11 mouse cellular contexts compared by ENCODE assay signal in genomic region chr5:113271207-113271811, GRCm38 (mm10). TPM values are rescaled to one million over a fixed set of nuclear protein-coding genes. Genes with fewer than 3 reads are reported as not detected.
DNase-seq lines count a peak whose midpoint lies in the region; ATAC-seq lines count a peak whose summit lies in the region.
"Had no signal": no experiment of that assay in that cellular context is flagged by ENCODE, and none has a peak within 500 bp of the region (broad histone marks: within the 10 kb centered on the region; RNA-seq: fewer than 3 reads in every experiment).

No protein-coding gene starts in this region.

- peaks cover 63% of the 10 kb centered on the region for H3K36me3 ChIP-seq in hindbrain, embryonic 13.5 days
- peaks cover 39% of the 10 kb centered on the region for H3K36me3 ChIP-seq in hindbrain, embryonic 12.5 days
- peaks cover 19% of the 10 kb centered on the region for H3K36me3 ChIP-seq in hindbrain, embryonic 16.5 days (ENCODE audit: control insufficient read depth, insufficient read depth, low read length)
- H3K36me3 ChIP-seq in kidney, embryonic 15.5 days: no peaks in the 10 kb centered on the region

- no peak overlapping the region for H3K4me2 ChIP-seq in hindbrain, embryonic 13.5 days
- no peak overlapping the region for H3K4me2 ChIP-seq in hindbrain, embryonic 12.5 days (replicated peaks)
- no peak overlapping the region for H3K4me2 ChIP-seq in hindbrain, embryonic 16.5 days (ENCODE audit: low read length)
- no peak overlapping the region for H3K4me2 ChIP-seq in kidney, embryonic 15.5 days

- no peak for ATAC-seq in hindbrain, embryonic 13.5 days (ENCODE audit: low FRiP score)
- ATAC-seq in hindbrain, embryonic 12.5 days (ENCODE audit: low FRiP score): no peak
- ATAC-seq in hindbrain, embryonic 16.5 days: 0 out of 2 replicates have a peak, but pooled peaks have one; percentile 19
- ATAC-seq in kidney, embryonic 15.5 days (replicated peaks; ENCODE audit: low FRiP score): no peak

- no peak overlapping the region for H3K4me3 ChIP-seq in hindbrain, embryonic 13.5 days
- H3K4me3 ChIP-seq in hindbrain, embryonic 12.5 days: no peak overlapping the region
- peak overlapping the region; percentile 32; the same call in 1 of the 2 replicates for H3K4me3 ChIP-seq in brown adipose tissue, adult 24 weeks (ENCODE audit: insufficient read depth, low read depth, low read length)
- H3K4me3 ChIP-seq in hindbrain, embryonic 16.5 days (ENCODE audit: low read length): no peak overlapping the region
- no peak overlapping the region for H3K4me3 ChIP-seq in kidney, embryonic 15.5 days (replicated peaks)

- 0 out of 2 replicates have a peak overlapping the region, but pooled peaks have one; percentile 19 for H3K27ac ChIP-seq in hindbrain, embryonic 13.5 days
- H3K27ac ChIP-seq in hindbrain, embryonic 12.5 days: no peak overlapping the region
- no peak overlapping the region for H3K27ac ChIP-seq in brown adipose tissue, adult 24 weeks (replicated peaks; ENCODE audit: low read depth, low read length)
- 0 out of 2 replicates have a peak overlapping the region, but pooled peaks have one; percentile 5 for H3K27ac ChIP-seq in hindbrain, embryonic 16.5 days (ENCODE audit: low read depth, low read length)
- H3K27ac ChIP-seq in kidney, embryonic 15.5 days: no peak overlapping the region
- H3K27ac ChIP-seq: liver, embryonic 14.5 days had no signal

- H3K9ac ChIP-seq in hindbrain, embryonic 13.5 days: no peak overlapping the region
- no peak overlapping the region for H3K9ac ChIP-seq in hindbrain, embryonic 12.5 days
- no peak overlapping the region for H3K9ac ChIP-seq in hindbrain, embryonic 16.5 days (ENCODE audit: low read depth, low read length)
- no peak overlapping the region for H3K9ac ChIP-seq in kidney, embryonic 15.5 days
- H3K9ac ChIP-seq: liver, embryonic 14.5 days had no signal

- DNase-seq in right cerebral cortex, adult 2 months (ENCODE audit: low spot score in 2 of 2): peak; percentile 70 to 78
- DNase-seq in adrenal gland, postnatal 4 days (ENCODE audit: low spot score in 2 of 2): no peak
- DNase-seq in thymus, postnatal 25 days: no peak

- WGBS in hindbrain, embryonic 13.5 days: 75% methylated on average over 11 of the region's 11 CpGs
- 72% methylated on average over 11 of the region's 11 CpGs for WGBS in hindbrain, embryonic 12.5 days
- 62% methylated on average over 11 of the region's 11 CpGs for WGBS in hindbrain, embryonic 16.5 days
- WGBS in kidney, embryonic 15.5 days: 74% methylated on average over 11 of the region's 11 CpGs

- H3K27me3 ChIP-seq in hindbrain, embryonic 13.5 days: no peaks in the 10 kb centered on the region
- H3K27me3 ChIP-seq in hindbrain, embryonic 12.5 days: no peaks in the 10 kb centered on the region
- H3K27me3 ChIP-seq in hindbrain, embryonic 16.5 days (replicated peaks; ENCODE audit: control insufficient read depth, insufficient read depth, low read length): no peaks in the 10 kb centered on the region
- H3K27me3 ChIP-seq in kidney, embryonic 15.5 days: no peaks in the 10 kb centered on the region

- H3K9me3 ChIP-seq in hindbrain, embryonic 13.5 days: no peaks in the 10 kb centered on the region
- H3K9me3 ChIP-seq in hindbrain, embryonic 12.5 days (replicated peaks): no peaks in the 10 kb centered on the region
- H3K9me3 ChIP-seq in hindbrain, embryonic 16.5 days (ENCODE audit: control insufficient read depth, low read length): no peaks in the 10 kb centered on the region
- H3K9me3 ChIP-seq in kidney, embryonic 15.5 days (replicated peaks): no peaks in the 10 kb centered on the region

- no peaks in the 10 kb centered on the region for H3K4me1 ChIP-seq in hindbrain, embryonic 13.5 days (replicated peaks)
- no peaks in the 10 kb centered on the region for H3K4me1 ChIP-seq in hindbrain, embryonic 12.5 days
- no peaks in the 10 kb centered on the region for H3K4me1 ChIP-seq in brown adipose tissue, adult 24 weeks (ENCODE audit: control insufficient read depth, insufficient read depth, insufficient read length, low read length)
- no peaks in the 10 kb centered on the region for H3K4me1 ChIP-seq in hindbrain, embryonic 16.5 days (ENCODE audit: control insufficient read depth, insufficient read depth, low read depth, low read length)
- peaks cover 9% of the 10 kb centered on the region; the same call in 1 of the 2 replicates for H3K4me1 ChIP-seq in kidney, embryonic 15.5 days

RNA-seq across cellular contexts. Expression of gene Sgsm1, which starts 39.3 kb away (rescaled TPM):
- polyA plus RNA-seq in hindbrain, embryonic 13.5 days (2015; fragmentation: Nextera tagmentation; extraction: Ambion mirVana): 14.2 and 14.5 TPM in 2 replicates
- 11.6 and 14.3 TPM in 2 replicates for polyA plus RNA-seq in hindbrain, embryonic 12.5 days (2016; fragmentation: Nextera tagmentation; extraction: Ambion mirVana)
- 0.33 and 0.59 TPM in 2 replicates for polyA plus RNA-seq in brown adipose tissue, adult 24 weeks (2012; ENCODE audit: insufficient read depth, insufficient read length, missing spikeins)
- 19.4 and 23.0 TPM in 2 replicates for polyA plus RNA-seq in hindbrain, embryonic 16.5 days (2015; fragmentation: Nextera tagmentation; extraction: Ambion mirVana)
- 6.3 and 6.4 TPM in 2 replicates for polyA plus RNA-seq in kidney, embryonic 15.5 days (2015; fragmentation: Nextera tagmentation; extraction: Ambion mirVana)
- 10 to 100 TPM; 23.0 to 24.3 TPM for total RNA-seq in adrenal gland, postnatal 4 days (2021)
- total RNA-seq: neutrophil, adult 5-6 weeks had no signal

RNA-seq across cellular contexts. Expression of gene Tmem211, which starts 44.6 kb away (rescaled TPM):
- not detected in 2 replicates for polyA plus RNA-seq in hindbrain, embryonic 13.5 days (2015; fragmentation: Nextera tagmentation; extraction: Ambion mirVana)
- polyA plus RNA-seq in hindbrain, embryonic 12.5 days (2016; fragmentation: Nextera tagmentation; extraction: Ambion mirVana): 0.15 TPM in 1 of 2 replicates, not detected in the other
- polyA plus RNA-seq in brown adipose tissue, adult 24 weeks (2012; ENCODE audit: insufficient read depth, insufficient read length, missing spikeins): not detected in 2 replicates
- not detected in 2 replicates for polyA plus RNA-seq in hindbrain, embryonic 16.5 days (2015; fragmentation: Nextera tagmentation; extraction: Ambion mirVana)
- polyA plus RNA-seq in kidney, embryonic 15.5 days (2015; fragmentation: Nextera tagmentation; extraction: Ambion mirVana): 0.19 TPM in 1 of 2 replicates, not detected in the other
- not detected for total RNA-seq in adrenal gland, postnatal 4 days (2021)
- total RNA-seq: neutrophil, adult 5-6 weeks had no signal
- polyA plus RNA-seq: gonadal fat pad, adult 2 months; liver, embryonic 14.5 days had no signal

RNA-seq across cellular contexts. Expression of gene 2900026A02Rik, which starts 50.3 kb away (rescaled TPM):
- polyA plus RNA-seq in hindbrain, embryonic 13.5 days (2015; fragmentation: Nextera tagmentation; extraction: Ambion mirVana): 2.4 and 2.7 TPM in 2 replicates
- polyA plus RNA-seq in hindbrain, embryonic 12.5 days (2016; fragmentation: Nextera tagmentation; extraction: Ambion mirVana): 3.6 and 4.5 TPM in 2 replicates
- 3.5 and 5.5 TPM in 2 replicates for polyA plus RNA-seq in brown adipose tissue, adult 24 weeks (2012; ENCODE audit: insufficient read depth, insufficient read length, missing spikeins)
- polyA plus RNA-seq in hindbrain, embryonic 16.5 days (2015; fragmentation: Nextera tagmentation; extraction: Ambion mirVana): 4.3 and 4.8 TPM in 2 replicates
- 7.0 and 7.5 TPM in 2 replicates for polyA plus RNA-seq in kidney, embryonic 15.5 days (2015; fragmentation: Nextera tagmentation; extraction: Ambion mirVana)
- 10 to 100 TPM; 21.2 to 23.3 TPM for total RNA-seq in adrenal gland, postnatal 4 days (2021)

Comparison
In these comparisons a context has a peak if more than half of its experiments do, and no peak if none do; other contexts are left out.
1. H3K27ac ChIP-seq: peak in hindbrain, embryonic 13.5 days (single experiment) and hindbrain, embryonic 16.5 days (single experiment); none in hindbrain, embryonic 12.5 days (single experiment), brown adipose tissue, adult 24 weeks (single experiment) and kidney, embryonic 15.5 days (single experiment).
2. DNase-seq: peak in right cerebral cortex, adult 2 months (2 of 2); none in adrenal gland, postnatal 4 days (0 of 2) and thymus, postnatal 25 days (single experiment).